Mouse (Mus musculus) midbrain, embryonic 13.5 days (tissue): Measurements from ENCODE around the gene Gm13279. TPM values are rescaled to one million over a fixed set of nuclear protein-coding genes. Genes with fewer than 3 reads are reported as not detected.

Source experiments
- polyA plus RNA-seq: library from polyadenylated mRNA; unstranded; fragments of >200 nt; fragmentation: Nextera tagmentation; extraction: Ambion mirVana; gene quantifications from 2 replicates; pipeline ENCODE4 v1.2.1, GENCODE M21; 2015

The Gm13279 gene
- polyA plus RNA-seq, 1 experiment from 2014 or later, result not detected

Other genes starting within 250 kb of the Gm13279 start
- not detected in 2 replicates for gene Ifna15, start 239.2 kb upstream of the Gm13279 start, polyA plus RNA-seq
- not detected in 2 replicates for gene Ifna14, start 225.6 kb upstream of the Gm13279 start, polyA plus RNA-seq
- gene Ifna9, start 205.0 kb upstream of the Gm13279 start, polyA plus RNA-seq, result not detected in 2 replicates
- not detected in 2 replicates for gene Ifna12, start 194.0 kb upstream of the Gm13279 start, polyA plus RNA-seq
- not detected in 2 replicates for gene C87499, start 163.0 kb upstream of the Gm13279 start, polyA plus RNA-seq
- gene Ifna13, start 152.9 kb upstream of the Gm13279 start, polyA plus RNA-seq, result not detected in 2 replicates
- not detected in 2 replicates for gene Ifna16, start 120.5 kb upstream of the Gm13279 start, polyA plus RNA-seq
- not detected in 2 replicates for gene Ifna2, start 113.5 kb upstream of the Gm13279 start, polyA plus RNA-seq
- not detected in 2 replicates for gene Ifnab, start 106.0 kb upstream of the Gm13279 start, polyA plus RNA-seq
- gene Gm26566, start 75.6 kb upstream of the Gm13279 start, polyA plus RNA-seq, result 1.6 and 1.7 TPM in 2 replicates
- 132 and 146 TPM in 2 replicates for gene Klhl9, start 74.9 kb upstream of the Gm13279 start, polyA plus RNA-seq
- gene Gm13271, start 42.5 kb upstream of the Gm13279 start, polyA plus RNA-seq, result not detected in 2 replicates
- not detected in 2 replicates for gene Gm13283, start 37.3 kb upstream of the Gm13279 start, polyA plus RNA-seq
- gene Gm13290, start 23.6 kb upstream of the Gm13279 start, polyA plus RNA-seq, result not detected in 2 replicates
- gene Gm13289, start 20.5 kb upstream of the Gm13279 start, polyA plus RNA-seq, result not detected in 2 replicates
- not detected in 2 replicates for gene Gm13272, start 17.5 kb upstream of the Gm13279 start, polyA plus RNA-seq
- gene Ifnz, start 15.3 kb upstream of the Gm13279 start, polyA plus RNA-seq, result 0.22 TPM in 1 of 2 replicates, not detected in the other
- not detected in 2 replicates for gene Gm13276, start 11.7 kb upstream of the Gm13279 start, polyA plus RNA-seq
- gene Gm13277, start 8.8 kb upstream of the Gm13279 start, polyA plus RNA-seq, result not detected in 2 replicates
- gene Gm13278, start 5.8 kb upstream of the Gm13279 start, polyA plus RNA-seq, result not detected in 2 replicates
- not detected in 2 replicates for gene Gm13275, start 2.9 kb upstream of the Gm13279 start, polyA plus RNA-seq
- gene Gm13285, start 2.3 kb downstream of the Gm13279 start, polyA plus RNA-seq, result 0.19 and 0.28 TPM in 2 replicates
- not detected in 2 replicates for gene Gm13287, start 5.9 kb downstream of the Gm13279 start, polyA plus RNA-seq
- gene Gm13288, start 8.1 kb downstream of the Gm13279 start, polyA plus RNA-seq, result not detected in 2 replicates
- gene Ifna7, start 18.8 kb downstream of the Gm13279 start, polyA plus RNA-seq, result not detected in 2 replicates
- gene Ifna11, start 22.6 kb downstream of the Gm13279 start, polyA plus RNA-seq, result not detected in 2 replicates
- not detected in 2 replicates for gene Ifna6, start 30.0 kb downstream of the Gm13279 start, polyA plus RNA-seq
- gene Ifna5, start 38.1 kb downstream of the Gm13279 start, polyA plus RNA-seq, result not detected in 2 replicates
- gene Ifna4, start 44.5 kb downstream of the Gm13279 start, polyA plus RNA-seq, result not detected in 2 replicates
- not detected in 2 replicates for gene Ifna1, start 52.7 kb downstream of the Gm13279 start, polyA plus RNA-seq
- not detected in 2 replicates for gene Ifne, start 82.8 kb downstream of the Gm13279 start, polyA plus RNA-seq